Mouse (Mus musculus) brain, embryonic 18.5 days (tissue): ENCODE data around the gene Arhgef7.
A peak's percentile ranks its signal among the peaks of the same experiment; 100 is the strongest.

ENCODE experiments used
- DNase-seq: peaks from one replicate; pipeline ENCODE4 v3.0.0-alpha.2; 2012; ENCODE audit warnings: low read depth, low spot score

Arhgef7 gene

DNA sequence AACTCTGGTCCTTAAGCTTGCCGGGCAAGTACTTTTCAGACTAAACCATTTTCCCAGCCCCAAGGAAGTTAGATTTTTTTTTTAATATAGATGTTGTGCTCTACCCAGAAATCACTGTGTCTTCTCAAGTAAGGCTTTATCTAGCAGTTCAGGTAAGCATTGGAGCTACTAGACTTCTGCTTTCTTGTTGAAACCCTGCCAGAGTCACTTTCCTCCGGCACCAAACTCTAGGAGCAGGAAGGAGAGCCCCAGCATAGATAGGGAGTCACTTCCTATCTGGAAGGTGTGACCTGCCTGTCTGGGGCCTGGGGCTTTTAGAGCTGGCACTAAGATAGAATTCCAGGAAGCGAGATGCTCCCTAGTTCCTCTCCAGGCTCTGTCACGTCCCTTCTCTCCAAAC lies 10.3 kb upstream of the Arhgef7 start:
- DNase-seq: no peak

DNA sequence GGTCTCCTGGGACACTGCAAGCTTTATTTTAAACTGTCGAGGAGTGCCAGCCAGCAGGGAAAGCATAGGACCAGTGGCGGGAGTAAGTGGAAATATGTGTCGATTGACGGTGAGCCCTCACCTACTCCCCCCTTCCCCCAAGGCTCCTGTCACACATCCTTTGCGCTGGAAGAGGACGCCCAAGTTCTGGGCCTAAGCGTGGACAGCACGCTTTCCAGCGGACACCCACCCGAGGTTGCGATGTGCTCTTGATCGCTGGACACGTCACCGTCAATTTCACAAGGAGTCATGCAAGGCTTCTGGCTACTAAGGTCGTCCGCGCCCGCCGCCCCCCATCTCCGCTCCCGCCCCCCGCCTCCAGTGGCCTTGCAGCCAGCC lies 259 bp upstream of the Arhgef7 start:
- no peak for DNase-seq

DNA sequence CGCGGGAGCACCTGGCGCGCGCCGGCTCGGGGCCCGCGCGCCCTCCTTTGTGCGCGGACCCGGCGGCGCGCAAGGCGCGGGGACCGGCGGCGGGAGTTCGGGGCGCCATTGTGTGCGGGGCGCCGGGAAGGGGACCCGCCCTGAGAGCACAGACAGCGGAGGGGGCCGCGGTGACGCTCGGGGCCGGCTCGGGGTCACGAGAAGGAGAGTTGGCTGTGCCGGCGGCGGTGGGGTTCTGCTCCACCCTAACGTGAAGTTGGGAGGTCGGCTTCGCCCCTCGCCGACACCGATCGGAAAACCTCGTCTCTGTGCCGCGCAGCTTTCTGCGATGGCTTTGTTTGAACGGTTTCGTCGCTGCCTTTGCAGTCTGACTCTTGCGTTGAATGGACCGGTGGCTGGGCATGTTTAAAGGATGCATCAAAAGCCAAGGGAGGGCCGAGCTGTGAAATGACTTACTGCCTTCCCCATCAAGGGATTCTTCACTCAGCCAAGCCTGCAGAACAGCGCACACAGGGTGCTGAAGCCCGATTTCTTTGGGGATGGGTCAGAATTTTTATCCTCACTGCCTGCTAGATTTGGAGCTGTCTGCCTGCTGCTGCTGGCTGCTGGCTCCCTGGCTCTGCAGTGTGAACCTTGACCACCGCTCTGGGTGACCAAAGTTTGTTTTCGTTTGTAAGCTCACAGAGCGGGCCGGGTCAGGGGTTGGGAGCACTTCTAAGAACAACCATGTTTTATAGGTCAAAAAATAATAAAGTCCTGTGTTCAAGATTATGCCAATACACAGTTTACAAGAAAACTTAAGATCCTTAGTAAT lies 1.2 kb downstream of the Arhgef7 start:
- peak; percentile 37 for DNase-seq

DNA sequence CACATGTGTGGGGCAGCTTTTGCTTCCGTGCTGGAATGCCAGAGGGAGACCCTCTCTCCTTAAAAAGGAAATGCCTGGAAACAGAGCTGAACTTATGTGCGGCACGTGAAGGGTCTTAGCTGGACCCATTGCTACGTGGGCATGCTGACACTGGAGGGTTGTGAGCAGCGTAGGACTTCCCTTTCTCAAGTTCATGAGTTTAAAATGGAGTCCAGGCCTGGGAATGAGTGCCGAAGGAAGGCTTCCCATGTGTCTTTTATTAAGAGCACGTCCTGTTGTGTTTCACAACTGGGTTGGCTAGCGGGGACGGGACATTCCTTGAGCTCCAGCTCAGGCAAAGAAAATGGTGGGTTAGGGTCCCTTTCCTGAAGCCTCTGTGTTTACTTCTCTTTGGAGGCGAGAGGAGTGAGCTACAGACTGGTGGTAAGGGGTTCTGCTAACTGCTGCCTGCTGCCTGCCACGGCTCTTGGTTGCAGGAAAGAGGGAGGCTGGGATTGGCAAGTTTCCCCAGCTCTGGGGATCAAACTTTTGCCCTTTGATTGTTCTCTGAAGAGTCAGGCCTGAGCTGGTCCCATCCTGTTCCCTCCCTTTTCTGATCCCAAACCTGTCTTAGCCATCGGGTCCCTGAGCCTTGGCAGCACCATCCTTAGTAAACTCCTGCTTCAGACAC lies 2.9 kb downstream of the Arhgef7 start:
- DNase-seq: no peak

DNA sequence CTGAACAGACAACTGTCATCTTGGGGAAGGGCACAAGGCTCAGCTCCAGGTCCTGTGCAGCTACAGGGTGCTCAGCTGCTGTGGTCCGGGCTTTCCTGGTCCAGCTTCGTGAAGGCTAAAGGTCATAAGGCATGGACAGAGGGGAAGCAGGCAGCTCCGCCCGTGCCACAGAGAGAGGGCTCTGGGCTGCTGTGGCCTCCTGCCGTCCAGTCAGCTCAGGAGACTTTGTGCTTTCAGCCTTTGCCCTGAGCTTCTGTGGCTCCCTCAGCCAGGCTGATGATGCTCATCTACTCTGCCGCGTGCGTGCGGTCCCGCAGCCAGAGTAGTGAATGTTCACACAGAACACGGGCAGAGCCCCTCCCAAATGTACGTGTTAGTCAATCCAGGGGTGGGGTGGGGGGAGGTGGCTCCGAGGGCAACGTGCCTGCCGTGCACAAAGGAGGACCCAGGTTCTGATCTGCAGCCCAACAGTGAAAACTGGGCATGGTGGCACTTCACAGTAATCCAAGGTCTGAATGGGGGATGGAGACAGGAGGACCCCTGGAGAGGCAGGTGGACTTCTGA lies 8.2 kb downstream of the Arhgef7 start:
- no peak for DNase-seq

DNA sequence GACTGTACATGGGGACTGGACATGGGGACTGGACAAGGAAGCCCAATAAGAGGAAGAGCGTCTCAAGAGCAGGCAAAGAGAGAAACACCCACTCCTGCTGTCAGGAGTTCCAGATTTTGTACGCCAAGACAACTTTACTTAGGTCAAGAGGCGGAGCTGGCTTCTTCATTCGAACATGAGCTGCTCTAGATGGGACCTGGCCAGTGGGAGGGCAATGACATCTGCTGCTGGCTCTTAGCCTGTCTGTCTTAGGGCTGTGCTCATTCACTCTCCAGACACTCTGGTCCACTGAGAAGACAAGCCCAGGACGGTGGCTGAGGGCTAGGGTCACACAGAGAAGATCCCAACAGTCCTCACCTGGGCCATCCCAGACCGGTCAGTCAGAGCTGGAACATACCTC lies 9.6 kb downstream of the Arhgef7 start:
- DNase-seq: no peak

DNA sequence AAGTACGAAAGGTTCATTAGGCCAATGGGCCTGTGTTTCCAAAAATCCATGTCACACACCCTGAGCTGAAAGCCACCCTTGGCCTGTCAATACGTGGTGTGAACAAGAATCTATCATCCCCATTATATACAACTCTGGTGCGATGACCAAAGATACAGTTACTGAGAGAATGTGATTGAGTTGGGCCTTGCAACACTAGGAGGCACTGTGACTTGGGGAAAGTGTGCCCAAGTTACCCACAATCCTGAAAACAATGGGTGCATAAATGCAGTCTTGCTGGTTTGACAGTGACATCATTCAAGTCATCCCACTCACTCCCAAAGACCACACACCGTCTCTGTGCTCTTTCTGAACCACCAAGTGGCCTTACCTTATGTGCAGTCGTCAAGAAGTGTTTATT lies 11.6 kb downstream of the Arhgef7 start:
- DNase-seq: no peak

DNA sequence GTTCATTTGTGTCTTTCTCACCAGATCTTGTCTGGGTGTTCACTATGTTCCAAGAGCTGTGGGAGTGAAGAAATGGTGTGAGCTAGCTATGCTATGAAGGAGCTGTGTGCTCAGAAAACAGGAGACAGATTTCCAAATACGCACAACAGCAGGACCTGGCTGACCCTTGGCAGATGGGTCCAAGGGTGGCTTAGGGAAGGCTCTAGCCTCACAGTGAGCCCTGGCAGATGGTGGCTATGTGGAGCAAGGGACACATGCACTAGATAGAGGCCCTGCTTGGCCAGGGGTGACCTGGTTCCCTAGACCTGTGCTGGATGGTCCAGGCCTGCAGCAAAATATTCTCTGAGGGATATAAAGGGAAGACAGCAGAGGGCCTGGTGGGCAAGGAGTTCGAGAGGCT lies 13.3 kb downstream of the Arhgef7 start:
- no peak for DNase-seq

DNA sequence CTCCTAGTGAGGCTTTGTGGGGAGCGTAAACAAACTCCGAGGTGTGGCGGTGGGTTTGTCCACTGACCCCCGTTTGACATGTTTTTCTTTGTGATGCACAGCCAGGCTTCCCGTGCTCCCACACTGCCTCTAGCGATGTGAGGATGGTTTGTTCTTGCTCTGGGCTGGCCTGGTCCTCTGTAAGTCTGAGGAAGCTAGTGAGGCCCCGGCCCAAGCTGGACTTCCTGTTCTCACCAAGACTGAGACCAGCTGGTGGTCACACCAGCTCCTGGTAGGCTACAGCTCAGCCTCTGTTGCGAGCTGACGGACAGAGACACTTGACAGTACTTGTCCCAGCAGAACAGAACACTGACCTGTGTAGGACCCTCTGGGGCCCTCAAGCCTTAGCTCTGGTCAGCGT lies 16.1 kb downstream of the Arhgef7 start:
- DNase-seq: no peak

DNA sequence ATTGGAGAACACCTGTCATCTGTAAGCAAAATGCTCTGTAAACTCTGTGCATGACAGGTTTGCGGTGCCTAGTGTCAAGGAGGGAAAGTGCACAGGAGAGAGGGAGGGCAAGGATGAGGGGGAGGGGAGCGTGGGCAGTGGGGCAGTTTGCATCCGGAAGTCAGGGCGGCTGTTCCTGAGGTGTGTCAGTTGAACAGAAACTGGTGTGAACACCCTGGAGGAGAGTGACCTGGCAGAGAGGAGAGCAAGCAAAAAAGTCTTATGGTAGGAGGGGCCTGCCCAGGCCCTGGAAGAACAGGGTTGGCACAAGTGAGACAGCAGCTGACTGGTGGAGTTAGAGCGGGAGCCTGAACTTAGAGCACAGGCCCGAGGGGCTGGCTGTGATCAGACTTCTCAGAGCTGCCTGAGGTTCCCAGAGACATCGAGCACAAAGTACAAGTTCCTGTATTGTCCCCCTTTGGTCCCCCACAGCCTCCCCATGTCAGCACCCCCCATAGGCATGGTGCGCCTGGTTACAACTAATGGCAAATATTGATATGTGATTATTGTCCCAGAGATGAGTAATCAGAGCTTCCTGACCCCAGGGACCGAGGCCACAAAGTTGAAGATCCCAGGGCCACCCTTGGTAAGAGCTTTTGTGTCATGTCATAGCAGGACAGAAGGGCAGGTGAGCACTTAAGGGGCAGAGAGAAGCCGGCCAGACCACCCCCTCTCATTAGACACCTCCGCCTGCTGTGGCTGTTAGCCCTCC lies 19.5 kb downstream of the Arhgef7 start:
- DNase-seq: no peak

DNA sequence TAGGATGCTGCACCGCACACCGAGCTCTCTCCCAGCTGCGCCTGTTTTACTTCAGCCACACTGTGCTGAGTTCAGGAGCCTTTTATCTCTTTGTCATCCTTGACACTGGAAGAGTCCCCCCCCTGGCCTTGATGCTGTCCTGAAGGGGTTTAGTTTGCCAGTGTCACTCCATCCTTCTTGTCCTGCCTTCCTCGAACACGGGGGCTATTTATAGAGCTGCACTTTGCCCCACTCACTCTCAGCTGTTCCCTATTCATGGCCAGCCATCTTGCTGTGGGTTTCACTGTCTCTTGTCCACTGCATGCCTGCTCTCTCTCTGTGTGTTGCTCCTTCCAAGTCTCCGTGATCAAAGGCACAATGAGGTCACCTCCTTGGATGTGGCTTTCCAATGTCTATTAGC lies 22.0 kb downstream of the Arhgef7 start:
- DNase-seq: no peak

DNA sequence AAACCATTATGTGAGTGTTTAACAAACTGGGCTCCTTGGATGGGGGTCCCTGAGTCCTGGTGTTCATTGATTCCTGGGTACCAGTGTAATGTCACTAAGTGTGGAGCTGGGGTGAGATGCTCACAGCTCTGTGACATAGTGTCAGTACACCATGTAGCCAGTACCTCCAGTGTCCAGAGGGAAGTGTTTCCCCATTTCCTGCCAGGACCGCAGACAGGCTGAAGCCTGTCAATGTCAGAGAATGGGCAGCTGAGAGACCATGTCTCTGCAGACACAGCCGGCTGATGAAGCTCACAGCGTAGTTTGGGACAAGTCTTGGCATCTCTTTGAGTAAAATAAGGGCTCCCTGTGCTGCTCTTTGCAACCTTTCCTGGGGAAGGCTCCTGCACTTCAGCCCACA lies 24.8 kb downstream of the Arhgef7 start:
- DNase-seq: no peak

DNA sequence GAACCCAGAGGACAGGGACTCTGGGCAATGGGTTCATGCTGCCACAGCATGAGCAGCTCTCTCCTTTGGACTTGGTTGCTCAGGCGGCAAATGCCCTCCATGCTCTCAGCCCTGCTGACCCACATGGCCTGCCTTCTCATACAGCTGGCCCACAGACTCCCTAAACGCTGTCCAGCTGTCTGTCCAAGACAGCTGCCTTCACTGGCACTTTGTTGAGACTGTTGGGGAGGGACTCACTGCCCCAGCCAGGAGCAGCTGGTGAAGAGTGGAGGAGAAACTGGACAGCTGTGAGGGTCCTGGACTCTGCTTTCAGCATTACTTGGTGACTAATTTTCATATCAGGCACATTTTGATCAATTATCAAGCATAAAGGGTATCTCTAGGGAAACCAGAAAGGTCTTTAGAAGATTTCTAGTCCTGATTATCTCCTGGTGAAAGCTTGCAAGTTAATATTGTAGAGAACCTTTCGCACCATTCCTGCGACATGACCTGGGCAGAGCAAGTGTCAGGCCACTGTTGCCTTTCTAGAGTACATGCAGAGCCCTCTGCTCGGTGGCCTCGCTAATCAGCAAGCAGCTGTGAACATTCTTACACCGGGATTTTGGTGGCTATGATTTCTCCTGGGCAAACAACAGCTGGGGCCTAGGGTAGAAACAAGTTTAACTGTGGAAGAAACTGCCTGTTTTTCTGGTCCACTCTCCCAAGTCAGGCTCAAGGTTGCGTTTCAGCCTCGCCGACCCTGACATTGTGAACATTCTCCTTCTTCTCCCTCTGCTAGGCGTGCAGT lies 25.8 kb downstream of the Arhgef7 start:
- no peak for DNase-seq

DNA sequence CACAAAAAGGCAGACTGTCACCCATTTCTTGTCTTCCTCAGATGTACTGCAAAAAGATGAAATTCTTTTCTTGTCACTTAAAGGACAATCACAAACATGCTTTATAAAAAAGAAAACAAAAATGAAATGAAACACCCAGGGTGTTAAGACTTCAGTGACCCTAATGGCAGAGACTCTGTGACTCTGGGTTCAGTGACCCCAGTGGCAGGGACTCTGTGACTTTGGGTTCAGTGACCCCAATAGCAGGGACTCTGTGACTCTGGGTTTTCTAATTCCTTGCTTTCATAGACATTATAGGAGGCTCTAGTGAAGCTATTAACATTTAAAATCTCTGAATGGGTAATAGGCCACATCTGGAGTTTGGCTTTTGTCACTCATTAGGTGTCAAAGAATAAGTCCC lies 27.2 kb downstream of the Arhgef7 start:
- DNase-seq: no peak

DNA sequence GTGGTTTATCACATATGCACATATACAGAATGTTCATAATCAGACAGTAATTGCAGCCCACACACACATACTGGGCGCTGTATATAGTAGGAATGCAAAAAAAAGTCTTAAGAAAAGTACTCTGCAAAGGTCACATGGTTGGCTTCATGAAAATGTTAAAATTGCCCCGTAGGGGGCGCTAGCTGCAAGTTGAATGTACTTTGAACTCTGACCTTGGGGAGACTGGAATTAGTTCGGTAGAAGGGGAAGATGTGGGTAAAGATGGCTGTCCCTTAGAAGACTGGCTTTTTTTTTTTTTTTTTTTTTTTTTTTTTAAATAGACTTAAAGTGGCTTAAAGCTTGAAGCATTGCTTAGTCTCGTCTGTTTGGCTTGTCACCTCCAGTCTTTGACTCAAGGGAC lies 28.4 kb downstream of the Arhgef7 start:
- DNase-seq: no peak

DNA sequence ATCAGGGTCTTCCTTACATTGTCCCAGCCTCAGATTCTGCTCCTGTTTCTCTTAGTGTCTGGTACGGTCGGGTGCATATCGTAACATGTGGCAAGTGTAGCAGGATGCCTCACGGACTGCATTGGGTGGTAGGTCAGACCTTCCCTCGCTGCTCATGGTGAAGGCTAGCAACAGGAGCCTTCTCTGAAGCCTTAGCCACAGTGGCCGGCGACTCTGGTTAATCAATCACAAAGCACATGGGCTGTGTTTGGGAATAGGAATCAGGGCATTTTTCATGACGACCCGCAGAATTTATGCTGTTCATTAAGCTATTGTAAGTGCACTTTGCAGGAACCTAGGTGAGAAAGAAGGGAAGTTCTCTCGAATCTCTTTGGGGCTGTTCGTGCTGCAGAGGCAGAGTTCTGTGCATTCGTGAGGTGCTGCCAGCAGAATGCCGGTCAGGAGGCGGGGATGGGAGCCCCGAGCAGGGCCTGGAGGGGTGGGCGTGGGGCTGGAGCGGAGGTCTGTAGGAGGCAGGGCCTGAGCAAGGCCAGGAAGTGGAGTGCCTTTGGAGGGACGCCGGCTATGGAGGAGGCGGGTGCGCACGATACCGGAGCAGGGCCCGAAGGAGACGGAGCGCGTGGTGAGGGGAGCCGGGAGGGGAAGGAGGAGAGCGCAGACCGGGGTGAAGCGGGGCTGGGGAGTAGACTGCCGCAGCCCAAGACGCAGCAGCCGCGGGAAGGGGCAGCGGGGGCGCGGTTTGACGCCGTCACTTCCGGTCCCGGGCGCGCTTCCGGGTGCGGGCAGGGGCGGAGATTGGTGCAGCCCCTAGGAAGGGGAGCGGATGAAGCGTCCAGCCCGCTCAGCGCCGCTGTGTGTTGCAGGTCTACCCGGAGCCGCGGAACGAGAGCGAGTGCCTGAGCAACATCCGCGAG lies 30.3 kb downstream of the Arhgef7 start:
- DNase-seq: peak; percentile 63

DNA sequence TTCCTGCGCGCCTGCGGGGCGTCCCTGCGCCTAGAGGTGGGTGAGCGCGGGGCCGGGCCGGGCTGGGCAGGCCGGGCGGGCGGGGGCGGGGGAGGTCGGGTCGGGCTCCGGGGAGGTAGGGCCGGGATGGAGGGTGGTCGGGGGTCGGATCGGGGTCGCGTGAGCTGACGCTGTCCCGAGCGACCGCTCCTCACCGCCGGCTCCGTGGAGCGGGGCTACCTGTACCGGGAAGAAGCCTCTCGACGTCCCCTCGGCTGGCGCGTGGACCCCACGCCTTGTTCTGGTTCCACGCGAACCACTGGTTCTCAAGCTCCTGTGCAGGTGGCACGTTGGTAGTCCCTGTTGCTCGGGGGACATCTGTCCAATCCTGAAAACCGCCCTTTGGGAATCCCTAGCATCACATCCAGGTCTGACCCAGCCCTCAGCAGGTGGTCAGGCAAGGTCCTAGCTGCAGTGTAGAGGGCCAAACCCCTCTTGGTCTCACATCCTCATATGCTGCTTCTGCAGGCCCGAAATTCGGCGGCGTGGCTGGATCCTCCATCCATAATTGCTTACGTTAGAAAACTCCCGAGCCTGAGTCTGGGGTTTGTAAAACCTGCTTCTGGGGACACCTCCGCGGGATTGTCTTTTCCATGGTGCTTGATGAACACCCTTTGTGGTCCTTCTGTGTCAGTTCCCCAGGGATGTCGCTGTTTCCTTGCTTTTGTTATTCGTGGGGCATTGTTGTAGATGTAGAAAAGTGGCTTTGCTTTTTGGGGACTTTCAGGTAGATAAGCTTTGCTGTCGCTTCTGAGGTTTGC lies 31.2 kb downstream of the Arhgef7 start:
- DNase-seq: no peak

DNA sequence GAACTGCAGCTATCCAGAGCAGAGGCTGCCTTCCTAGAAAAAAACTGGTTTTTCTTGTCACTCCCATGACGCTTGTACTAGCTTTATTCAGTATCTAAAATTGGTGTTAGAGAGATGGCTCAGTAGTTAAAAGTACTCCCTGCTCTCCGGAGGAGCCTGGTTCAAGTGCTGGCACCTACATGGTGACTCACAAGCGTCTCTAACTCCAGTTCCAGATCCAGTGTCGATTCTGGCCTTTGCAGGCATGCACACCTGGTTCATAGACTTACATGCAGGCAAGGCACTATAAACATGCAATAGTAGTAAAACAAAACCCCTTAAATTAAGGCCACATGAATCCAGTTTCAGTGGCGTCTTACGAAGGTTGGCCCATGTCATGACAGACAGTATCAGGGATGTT lies 34.0 kb downstream of the Arhgef7 start:
- no peak for DNase-seq

DNA sequence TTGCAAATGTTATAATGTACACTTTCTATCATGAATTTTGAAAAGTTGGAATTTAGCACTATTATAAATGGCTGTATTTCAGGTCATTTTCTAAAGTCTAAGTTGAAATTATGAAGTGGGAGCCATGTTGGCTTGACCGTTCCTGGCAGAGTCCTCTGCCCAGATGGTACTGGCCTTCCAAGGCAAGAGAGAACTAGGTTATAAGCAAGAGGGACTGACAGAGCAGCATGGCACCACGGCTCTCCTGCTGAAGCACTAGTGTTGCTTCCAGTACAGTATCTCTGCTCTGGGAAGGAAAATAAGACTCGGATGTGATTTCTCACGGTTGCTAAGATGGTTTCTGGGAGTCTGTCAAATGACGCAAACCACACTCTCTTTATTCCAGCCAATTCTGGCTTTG lies 34.5 kb downstream of the Arhgef7 start:
- no peak for DNase-seq

DNA sequence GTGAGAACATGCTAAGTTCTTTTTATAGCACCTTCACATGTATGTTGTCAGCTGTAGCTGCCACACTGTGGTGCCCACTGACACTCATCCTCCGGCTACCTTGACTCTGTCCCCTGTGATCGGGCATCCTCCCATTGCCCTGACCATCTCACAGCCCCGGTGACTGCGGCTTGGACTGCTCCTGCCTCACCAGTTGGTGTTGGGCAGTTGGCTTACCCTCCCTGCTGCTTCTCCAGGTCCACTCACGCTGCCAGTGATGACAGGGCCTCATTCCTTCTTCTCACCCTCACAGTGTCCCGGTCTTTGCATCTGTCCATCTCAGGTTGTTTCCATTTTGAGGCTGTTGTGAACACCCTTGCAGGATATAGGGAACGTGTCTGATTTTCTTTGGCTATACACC lies 35.3 kb downstream of the Arhgef7 start:
- DNase-seq: no peak
